Mouse (Mus musculus) lung, postnatal 0 days (tissue): ENCODE results near the gene Mdm4. TPM values are rescaled to one million over a fixed set of nuclear protein-coding genes. Genes with fewer than 3 reads are reported as not detected.
"Not testable (repeated sequence)": the region's sequence is repeated elsewhere in the genome, so short reads cannot be mapped to it uniquely, and the experiment has no call there.

Experiments
- ATAC-seq: fragments of 200-750 bp; cut with Nextera tagmentation; 2 replicates; pipeline ENCODE4 v1.8.0; 2017; ENCODE audit warnings: moderate library complexity
- DNase-seq: peaks from one replicate; pipeline ENCODE4 v3.0.0-alpha.2; 2016; ENCODE audit warnings: low spot score
- H3K27ac ChIP-seq: fragments of 300-500 bp; sonication (generic); 2 replicates; pipeline ENCODE4 v1.5.1; 2014; ENCODE audit warnings: antibody characterized with exemption, mild to moderate bottlenecking, low read length, mixed read lengths
- H3K27me3 ChIP-seq: fragments of 300-500 bp; sonication (generic); replicated peaks from 2 replicates; pipeline ENCODE4 v1.6.1; 2014; ENCODE audit warnings: low read length, mixed read lengths; ENCODE audit not compliant: insufficient read depth
- H3K36me3 ChIP-seq: fragments of 300-500 bp; sonication (generic); 2 replicates; pipeline ENCODE4 v1.6.1; 2014; ENCODE audit warnings: low read length, mixed read lengths; ENCODE audit not compliant: insufficient read depth
- H3K4me1 ChIP-seq: fragments of 300-500 bp; sonication (generic); 2 replicates; pipeline ENCODE4 v1.6.1; 2014; ENCODE audit warnings: antibody characterized with exemption, low read depth, low read length, mixed read lengths; ENCODE audit not compliant: insufficient read depth
- H3K4me2 ChIP-seq: fragments of 300-500 bp; sonication (generic); replicated peaks from 2 replicates; pipeline ENCODE4 v1.6.1; 2014; ENCODE audit warnings: low read depth, mild to moderate bottlenecking, low read length, moderate library complexity, mixed read lengths
- H3K4me3 ChIP-seq: fragments of 300-500 bp; sonication (generic); 2 replicates; pipeline ENCODE4 v1.5.1; 2014; ENCODE audit warnings: low read depth, low read length
- H3K9ac ChIP-seq: fragments of 300-500 bp; sonication (generic); replicated peaks from 2 replicates; pipeline ENCODE4 v1.6.1; 2014; ENCODE audit warnings: low read depth, mild to moderate bottlenecking
- H3K9me3 ChIP-seq: fragments of 300-500 bp; sonication (generic); 2 replicates; pipeline ENCODE4 v1.6.1; 2016; ENCODE audit warnings: low read length, mixed read lengths
- CTCF ChIP-seq: IDR thresholded peaks from 2 replicates; pipeline ENCODE4 v1.5.1; 2016; ENCODE audit warnings: antibody characterized with exemption, mild to moderate bottlenecking
- EP300 ChIP-seq: IDR thresholded peaks from 2 replicates; pipeline ENCODE4 v1.6.1; 2016; ENCODE audit warnings: antibody characterized with exemption, mild to moderate bottlenecking, control low read depth
- WGBS: fragments of 180-500 bp; shearing (Covaris S2); extraction: QIAGEN DNeasy Blood & Tissue Kit; methylation state at CpG from one replicate; pipeline ENCODE4 v1.1.7; 2014; 5-methylcytosine and 5-hydroxymethylcytosine counted together
- polyA plus RNA-seq: library from polyadenylated mRNA; unstranded; fragments of >200 nt; fragmentation: Nextera tagmentation; extraction: Ambion mirVana; gene quantifications from 2 replicates; pipeline ENCODE4 v1.2.1, GENCODE M21; 2015

Gene Mdm4
- polyA plus RNA-seq, 1 experiment from 2014 or later, result 14.9 TPM

DNA sequence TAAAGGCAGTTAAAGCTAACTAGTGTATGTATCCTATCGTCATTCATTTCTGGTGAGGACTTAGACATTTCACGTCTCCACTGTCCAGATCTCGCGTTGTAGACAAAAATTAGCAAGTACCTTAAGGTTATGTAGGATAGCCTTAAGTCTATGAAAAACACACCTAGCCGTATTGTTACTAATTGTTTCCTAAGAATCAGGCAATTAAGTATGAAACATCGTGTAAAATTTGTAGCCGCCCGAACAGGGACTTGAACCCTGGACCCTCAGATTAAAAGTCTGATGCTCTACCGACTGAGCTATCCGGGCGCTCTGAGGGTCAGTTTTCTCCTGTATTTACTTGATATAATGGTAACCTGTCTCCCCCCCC lies 3.7 kb upstream of the Mdm4 start:
- DNase-seq, result peak; percentile 50
- Histone ChIP-seq H3K27me3 (no peaks in the 10 kb centered on the region), H3K27ac (no peak overlapping the region), H3K9ac (no peak overlapping the region), H3K4me3 (peak overlapping the region; percentile 62), H3K9me3 (no peaks in the 10 kb centered on the region), H3K36me3 (no peaks in the 10 kb centered on the region), H3K4me1 (no peaks in the 10 kb centered on the region), H3K4me2 (peak overlapping the region; percentile 50)
- no peak for TF ChIP-seq CTCF
- no peak for TF ChIP-seq EP300
- 2% methylated on average over 11 of the region's 11 CpGs for WGBS
- peak; percentile 61 for ATAC-seq

- under 1% methylated on average over 28 of the region's 28 CpGs for WGBS
- Histone ChIP-seq H3K4me3 (peak overlapping the region; percentile 62), H3K4me2 (peak overlapping the region; percentile 50), H3K36me3 (no peaks in the 10 kb centered on the region), H3K9ac (peak overlapping the region; percentile 43), H3K27me3 (no peaks in the 10 kb centered on the region), H3K27ac (peak overlapping the region; percentile 52), H3K9me3 (no peaks in the 10 kb centered on the region), H3K4me1 (no peaks in the 10 kb centered on the region)
- TF ChIP-seq CTCF (no peak), EP300 (no peak)
- peak; percentile 91 for ATAC-seq
- peak; percentile 89 for DNase-seq
Observed at GRCm38 (mm10) chr1:133033316-133034090, 3.1 kb upstream of the Mdm4 start.

- peak; percentile 42 for DNase-seq
- 20% methylated on average over 5 of the region's 5 CpGs for WGBS
- no peaks in the 10 kb centered on the region for H3K9me3 ChIP-seq
- no peak overlapping the region for H3K9ac ChIP-seq
- ATAC-seq, result peak; percentile 20
- TF ChIP-seq EP300 (no peak), CTCF (no peak)
- no peaks in the 10 kb centered on the region for H3K4me1 ChIP-seq
- no peaks in the 10 kb centered on the region for H3K27me3 ChIP-seq
- H3K36me3 ChIP-seq, result no peaks in the 10 kb centered on the region
- H3K4me2 ChIP-seq, result peak overlapping the region; percentile 50
- H3K4me3 ChIP-seq, result peak overlapping the region; percentile 62
- peak overlapping the region; percentile 52 for H3K27ac ChIP-seq
Observed at GRCm38 (mm10) chr1:133032981-133033315, 2.6 kb upstream of the Mdm4 start.

GRCm38 (mm10) chr1:133029744-133030143 lies 617 bp downstream of the Mdm4 start:
- Histone ChIP-seq H3K9me3 (no peaks in the 10 kb centered on the region), H3K4me1 (no peaks in the 10 kb centered on the region), H3K4me3 (no peak overlapping the region), H3K9ac (no peak overlapping the region), H3K36me3 (no peaks in the 10 kb centered on the region), H3K27me3 (no peaks in the 10 kb centered on the region), H3K4me2 (no peak overlapping the region), H3K27ac (no peak overlapping the region)
- WGBS, result 56% methylated on average over 3 of the region's 3 CpGs
- no peak for ATAC-seq
- no peak for TF ChIP-seq EP300
- TF ChIP-seq CTCF, result no peak
- DNase-seq, result peak; percentile 25

- no peak for TF ChIP-seq EP300
- no peak for TF ChIP-seq CTCF
Observed at GRCm38 (mm10) chr1:133027980-133028379, 2.4 kb downstream of the Mdm4 start.

GRCm38 (mm10) chr1:133027126-133027525 lies 3.2 kb downstream of the Mdm4 start:
- Histone ChIP-seq H3K9me3 (no peaks in the 10 kb centered on the region), H3K27me3 (no peaks in the 10 kb centered on the region), H3K36me3 (no peaks in the 10 kb centered on the region), H3K4me2 (no peak overlapping the region), H3K27ac (no peak overlapping the region), H3K9ac (no peak overlapping the region), H3K4me1 (peaks cover 3% of the 10 kb centered on the region; the same call in 1 of the 2 replicates), H3K4me3 (no peak overlapping the region)
- WGBS, result 94% methylated on average over 2 of the region's 2 CpGs
- ATAC-seq (no peak), DNase-seq (no peak)
- TF ChIP-seq EP300 (no peak), CTCF (no peak)

More at GRCm38 (mm10) chr1:133027980-133028379, 2.4 kb downstream of the Mdm4 start:
- H3K9me3 ChIP-seq, result no peaks in the 10 kb centered on the region
- no peak overlapping the region for H3K27ac ChIP-seq
- DNase-seq (peak; percentile 34), ATAC-seq (no peak)
- 40% methylated on average over 7 of the region's 7 CpGs for WGBS
- H3K9ac ChIP-seq, result no peak overlapping the region
- peaks cover 3% of the 10 kb centered on the region; the same call in 1 of the 2 replicates for H3K4me1 ChIP-seq
- H3K36me3 ChIP-seq, result no peaks in the 10 kb centered on the region
- H3K4me3 ChIP-seq, result no peak overlapping the region
- no peak overlapping the region for H3K4me2 ChIP-seq
- H3K27me3 ChIP-seq, result no peaks in the 10 kb centered on the region

GRCm38 (mm10) chr1:133025796-133026190 lies 4.6 kb downstream of the Mdm4 start:
- not testable (repeated sequence) for H3K9me3 ChIP-seq, H3K4me1 ChIP-seq, H3K27me3 ChIP-seq, H3K36me3 ChIP-seq, ATAC-seq
- WGBS, result 20% methylated on average over 23 of the region's 23 CpGs
- Histone ChIP-seq H3K27ac (peak overlapping the region; percentile 93), H3K4me3 (peak overlapping the region; percentile 95), H3K9ac (peak overlapping the region; percentile 99), H3K4me2 (peak overlapping the region; percentile 64)
- peak; percentile 17 for DNase-seq
